Mouse (Mus musculus): ENCODE data around the gene Calcoco2. TPM values are rescaled to one million over a fixed set of nuclear protein-coding genes. Genes with fewer than 3 reads are reported as not detected.

Gene Calcoco2
- polyA plus RNA-seq, 1 experiment, result not detected

GRCm38 (mm10) chr11:96082682-96083081 is 29.1 kb downstream of the Calcoco2 start:
- H3K4me1 ChIP-seq (ENCODE audit: control insufficient read depth, insufficient read depth, low read length), result no peaks in the 10 kb centered on the region
- H3K27me3 ChIP-seq (replicated peaks; ENCODE audit: control insufficient read depth, insufficient read depth, low read length), result no peaks in the 10 kb centered on the region
- no peak overlapping the region for H3K4me3 ChIP-seq (ENCODE audit: insufficient read depth, low read depth, low read length)
- TF ChIP-seq POLR2A (IDR thresholded peaks at IDR 0.05; ENCODE audit: low read depth, low read length) (no peak), CTCF (conservative IDR thresholded peaks at IDR 0.05; ENCODE audit: insufficient read depth, insufficient read length, low read depth, low read length) (no peak)
- no peak for DNase-seq
- H3K36me3 ChIP-seq (ENCODE audit: control insufficient read depth, insufficient read depth, low read length), result no peaks in the 10 kb centered on the region
- WGBS, result 74% methylated on average over 3 of the region's 3 CpGs
- H3K27ac ChIP-seq (ENCODE audit: insufficient read depth, low read depth, low read length), result no peak overlapping the region

- Histone ChIP-seq H3K4me1 (ENCODE audit: control insufficient read depth, insufficient read depth, low read length) (no peaks in the 10 kb centered on the region; the same call in 1 of the 2 replicates), H3K27ac (ENCODE audit: insufficient read depth, low read depth, low read length) (no peak overlapping the region), H3K36me3 (ENCODE audit: control insufficient read depth, insufficient read depth, low read length) (no peaks in the 10 kb centered on the region), H3K4me3 (ENCODE audit: insufficient read depth, low read depth, low read length) (no peak overlapping the region), H3K27me3 (replicated peaks; ENCODE audit: control insufficient read depth, insufficient read depth, low read length) (no peaks in the 10 kb centered on the region)
- DNase-seq, result no peak
- 80% methylated on average over 5 of the region's 5 CpGs for WGBS
- TF ChIP-seq POLR2A (IDR thresholded peaks at IDR 0.05; ENCODE audit: low read depth, low read length) (no peak), CTCF (conservative IDR thresholded peaks at IDR 0.05; ENCODE audit: insufficient read depth, insufficient read length, low read depth, low read length) (no peak)
Measured at GRCm38 (mm10) chr11:96080736-96081135, 31.0 kb downstream of the Calcoco2 start.

GRCm38 (mm10) chr11:96076221-96077105 is 35.3 kb downstream of the Calcoco2 start:
- no peaks in the 10 kb centered on the region; the same call in 1 of the 2 replicates for H3K4me1 ChIP-seq (ENCODE audit: control insufficient read depth, insufficient read depth, low read length)
- no peak for DNase-seq
- peak overlapping the region; percentile 25 for H3K4me3 ChIP-seq (ENCODE audit: insufficient read depth, low read depth, low read length)
- H3K27ac ChIP-seq (ENCODE audit: insufficient read depth, low read depth, low read length), result peak overlapping the region; percentile 75
- no peak for TF ChIP-seq POLR2A (IDR thresholded peaks at IDR 0.05; ENCODE audit: low read depth, low read length)
- no peak for TF ChIP-seq CTCF (conservative IDR thresholded peaks at IDR 0.05; ENCODE audit: insufficient read depth, insufficient read length, low read depth, low read length)
- no peaks in the 10 kb centered on the region for H3K36me3 ChIP-seq (ENCODE audit: control insufficient read depth, insufficient read depth, low read length)
- 63% methylated on average over 13 of the region's 13 CpGs for WGBS
- no peaks in the 10 kb centered on the region for H3K27me3 ChIP-seq (replicated peaks; ENCODE audit: control insufficient read depth, insufficient read depth, low read length)

- peak within 1 kb of the TSS; percentile 96 for H3K27ac ChIP-seq (ENCODE audit: insufficient read depth, low read depth, low read length)
- DNase-seq, result peak; percentile 100
- H3K4me1 ChIP-seq (ENCODE audit: control insufficient read depth, insufficient read depth, low read length), result no peaks in the 10 kb centered on the region; the same call in 1 of the 2 replicates
- no peaks in the 10 kb centered on the region for H3K27me3 ChIP-seq (replicated peaks; ENCODE audit: control insufficient read depth, insufficient read depth, low read length)
- TF ChIP-seq CTCF (conservative IDR thresholded peaks at IDR 0.05; ENCODE audit: insufficient read depth, insufficient read length, low read depth, low read length), result no peak
- TF ChIP-seq POLR2A (IDR thresholded peaks at IDR 0.05; ENCODE audit: low read depth, low read length), result peak; percentile 98
- peak within 1 kb of the TSS; percentile 83 for H3K4me3 ChIP-seq (ENCODE audit: insufficient read depth, low read depth, low read length)
- under 1% methylated on average over 37 of the region's 37 CpGs for WGBS
- no peaks in the 10 kb centered on the region; the same call in 1 of the 2 replicates for H3K36me3 ChIP-seq (ENCODE audit: control insufficient read depth, insufficient read depth, low read length)
Measured at GRCm38 (mm10) chr11:96075509-96076220, 36.1 kb downstream of the Calcoco2 start, which contains the start of gene Atp5g1. TSS of gene Atp5g1 (minus strand) at chr11:96075670.

GRCm38 (mm10) chr11:96075177-96075508 is 36.6 kb downstream of the Calcoco2 start:
- DNase-seq, result no peak
- 0% methylated on average over 15 of the region's 15 CpGs for WGBS
- H3K27ac ChIP-seq (ENCODE audit: insufficient read depth, low read depth, low read length), result peak overlapping the region; percentile 96
- H3K27me3 ChIP-seq (replicated peaks; ENCODE audit: control insufficient read depth, insufficient read depth, low read length), result no peaks in the 10 kb centered on the region
- no peak for TF ChIP-seq POLR2A (IDR thresholded peaks at IDR 0.05; ENCODE audit: low read depth, low read length)
- no peak for TF ChIP-seq CTCF (conservative IDR thresholded peaks at IDR 0.05; ENCODE audit: insufficient read depth, insufficient read length, low read depth, low read length)
- H3K4me3 ChIP-seq (ENCODE audit: insufficient read depth, low read depth, low read length), result peak overlapping the region; percentile 83
- H3K4me1 ChIP-seq (ENCODE audit: control insufficient read depth, insufficient read depth, low read length), result no peaks in the 10 kb centered on the region; the same call in 1 of the 2 replicates
- H3K36me3 ChIP-seq (ENCODE audit: control insufficient read depth, insufficient read depth, low read length), result no peaks in the 10 kb centered on the region; the same call in 1 of the 2 replicates

- WGBS, result 5% methylated on average over 17 of the region's 17 CpGs
- DNase-seq, result peak; percentile 34
- no peaks in the 10 kb centered on the region; the same call in 1 of the 2 replicates for H3K36me3 ChIP-seq (ENCODE audit: control insufficient read depth, insufficient read depth, low read length)
Measured at GRCm38 (mm10) chr11:96074351-96075176, 37.2 kb downstream of the Calcoco2 start.

More at GRCm38 (mm10) chr11:96074351-96075176, 37.2 kb downstream of the Calcoco2 start:
- H3K27ac ChIP-seq (ENCODE audit: insufficient read depth, low read depth, low read length), result peak overlapping the region; percentile 96
- H3K4me1 ChIP-seq (ENCODE audit: control insufficient read depth, insufficient read depth, low read length), result no peaks in the 10 kb centered on the region; the same call in 1 of the 2 replicates
- peak overlapping the region; percentile 83 for H3K4me3 ChIP-seq (ENCODE audit: insufficient read depth, low read depth, low read length)
- TF ChIP-seq POLR2A (IDR thresholded peaks at IDR 0.05; ENCODE audit: low read depth, low read length) (no peak), CTCF (conservative IDR thresholded peaks at IDR 0.05; ENCODE audit: insufficient read depth, insufficient read length, low read depth, low read length) (no peak)
- no peaks in the 10 kb centered on the region for H3K27me3 ChIP-seq (replicated peaks; ENCODE audit: control insufficient read depth, insufficient read depth, low read length)
